Mouse (Mus musculus): Measurements from ENCODE around the gene Gad1. TPM values are rescaled to one million over a fixed set of nuclear protein-coding genes. Genes with fewer than 3 reads are reported as not detected.

Gad1 gene
- polyA plus RNA-seq, 1 experiment = 7.2 TPM

- no peak overlapping the region for H3K9ac ChIP-seq (ENCODE audit: low read depth, poor library complexity, severe bottlenecking)
- no peak for TF ChIP-seq EP300 (IDR thresholded peaks at IDR 0.05; ENCODE audit: insufficient read depth, low read depth, low read length)
- TF ChIP-seq CTCF (IDR thresholded peaks at IDR 0.05; ENCODE audit: low read depth, low read length) = no peak
- no peak for TF ChIP-seq POLR2A (IDR thresholded peaks at IDR 0.05; ENCODE audit: insufficient read depth, low read length)
- peaks cover 2% of the 10 kb centered on the region; the same call in 1 of the 2 replicates for H3K27me3 ChIP-seq (ENCODE audit: control insufficient read depth, insufficient read depth, low read length, poor library complexity, severe bottlenecking)
These were observed 20.8 kb downstream of the Gad1 start for GRCm38 (mm10) chr2:70573544-70574210.

GRCm38 (mm10) chr2:70588200-70588599 is 35.3 kb downstream of the Gad1 start:
- Histone ChIP-seq H3K9me3 (replicated peaks; ENCODE audit: control insufficient read depth, insufficient read depth, low read length, poor library complexity, severe bottlenecking) (no peaks in the 10 kb centered on the region), H3K27me3 (ENCODE audit: control insufficient read depth, insufficient read depth, low read length, poor library complexity, severe bottlenecking) (no peaks in the 10 kb centered on the region), H3K27ac (ENCODE audit: insufficient read depth, low read length) (no peak overlapping the region), H3K36me3 (ENCODE audit: control insufficient read depth, insufficient read depth, low read length, poor library complexity, severe bottlenecking) (no peaks in the 10 kb centered on the region), H3K9ac (ENCODE audit: low read depth, poor library complexity, severe bottlenecking) (no peak overlapping the region), H3K4me1 (ENCODE audit: control insufficient read depth, insufficient read depth, low read length) (no peaks in the 10 kb centered on the region), H3K4me3 (ENCODE audit: low read depth, low read length) (no peak overlapping the region)
- TF ChIP-seq EP300 (IDR thresholded peaks at IDR 0.05; ENCODE audit: insufficient read depth, low read depth, low read length) (no peak), CTCF (IDR thresholded peaks at IDR 0.05; ENCODE audit: low read depth, low read length) (no peak), POLR2A (IDR thresholded peaks at IDR 0.05; ENCODE audit: insufficient read depth, low read length) (no peak)

More at GRCm38 (mm10) chr2:70573544-70574210, 20.8 kb downstream of the Gad1 start:
- H3K36me3 ChIP-seq (ENCODE audit: control insufficient read depth, insufficient read depth, low read length, poor library complexity, severe bottlenecking) = no peaks in the 10 kb centered on the region
- no peaks in the 10 kb centered on the region for H3K9me3 ChIP-seq (replicated peaks; ENCODE audit: control insufficient read depth, insufficient read depth, low read length, poor library complexity, severe bottlenecking)
- H3K4me3 ChIP-seq (ENCODE audit: low read depth, low read length) = no peak overlapping the region
- H3K4me1 ChIP-seq (ENCODE audit: control insufficient read depth, insufficient read depth, low read length) = peaks cover 1% of the 10 kb centered on the region
- no peak overlapping the region for H3K27ac ChIP-seq (ENCODE audit: insufficient read depth, low read length)

GRCm38 (mm10) chr2:70592432-70592831 is 39.6 kb downstream of the Gad1 start:
- H3K4me3 ChIP-seq (ENCODE audit: low read depth, low read length) = no peak overlapping the region
- H3K9me3 ChIP-seq (replicated peaks; ENCODE audit: control insufficient read depth, insufficient read depth, low read length, poor library complexity, severe bottlenecking) = no peaks in the 10 kb centered on the region
- H3K36me3 ChIP-seq (ENCODE audit: control insufficient read depth, insufficient read depth, low read length, poor library complexity, severe bottlenecking) = no peaks in the 10 kb centered on the region
- H3K27me3 ChIP-seq (ENCODE audit: control insufficient read depth, insufficient read depth, low read length, poor library complexity, severe bottlenecking) = no peaks in the 10 kb centered on the region
- H3K27ac ChIP-seq (ENCODE audit: insufficient read depth, low read length) = no peak overlapping the region
- no peaks in the 10 kb centered on the region for H3K4me1 ChIP-seq (ENCODE audit: control insufficient read depth, insufficient read depth, low read length)
- TF ChIP-seq POLR2A (IDR thresholded peaks at IDR 0.05; ENCODE audit: insufficient read depth, low read length) = no peak
- no peak for TF ChIP-seq CTCF (IDR thresholded peaks at IDR 0.05; ENCODE audit: low read depth, low read length)
- TF ChIP-seq EP300 (IDR thresholded peaks at IDR 0.05; ENCODE audit: insufficient read depth, low read depth, low read length) = no peak
- no peak overlapping the region for H3K9ac ChIP-seq (ENCODE audit: low read depth, poor library complexity, severe bottlenecking)

GRCm38 (mm10) chr2:70593670-70594069 is 40.8 kb downstream of the Gad1 start:
- Histone ChIP-seq H3K4me1 (ENCODE audit: control insufficient read depth, insufficient read depth, low read length) (no peaks in the 10 kb centered on the region), H3K9ac (ENCODE audit: low read depth, poor library complexity, severe bottlenecking) (no peak overlapping the region), H3K36me3 (ENCODE audit: control insufficient read depth, insufficient read depth, low read length, poor library complexity, severe bottlenecking) (no peaks in the 10 kb centered on the region), H3K4me3 (ENCODE audit: low read depth, low read length) (no peak overlapping the region), H3K9me3 (replicated peaks; ENCODE audit: control insufficient read depth, insufficient read depth, low read length, poor library complexity, severe bottlenecking) (no peaks in the 10 kb centered on the region), H3K27ac (ENCODE audit: insufficient read depth, low read length) (no peak overlapping the region), H3K27me3 (ENCODE audit: control insufficient read depth, insufficient read depth, low read length, poor library complexity, severe bottlenecking) (no peaks in the 10 kb centered on the region)
- TF ChIP-seq CTCF (IDR thresholded peaks at IDR 0.05; ENCODE audit: low read depth, low read length) (no peak), EP300 (IDR thresholded peaks at IDR 0.05; ENCODE audit: insufficient read depth, low read depth, low read length) (no peak), POLR2A (IDR thresholded peaks at IDR 0.05; ENCODE audit: insufficient read depth, low read length) (no peak)

GRCm38 (mm10) chr2:70595896-70596295 is 43.0 kb downstream of the Gad1 start:
- Histone ChIP-seq H3K9ac (ENCODE audit: low read depth, poor library complexity, severe bottlenecking) (no peak overlapping the region), H3K27me3 (ENCODE audit: control insufficient read depth, insufficient read depth, low read length, poor library complexity, severe bottlenecking) (no peaks in the 10 kb centered on the region), H3K4me1 (ENCODE audit: control insufficient read depth, insufficient read depth, low read length) (no peaks in the 10 kb centered on the region), H3K4me3 (ENCODE audit: low read depth, low read length) (no peak overlapping the region), H3K36me3 (ENCODE audit: control insufficient read depth, insufficient read depth, low read length, poor library complexity, severe bottlenecking) (no peaks in the 10 kb centered on the region), H3K27ac (ENCODE audit: insufficient read depth, low read length) (no peak overlapping the region), H3K9me3 (replicated peaks; ENCODE audit: control insufficient read depth, insufficient read depth, low read length, poor library complexity, severe bottlenecking) (no peaks in the 10 kb centered on the region)
- no peak for TF ChIP-seq EP300 (IDR thresholded peaks at IDR 0.05; ENCODE audit: insufficient read depth, low read depth, low read length)
- no peak for TF ChIP-seq POLR2A (IDR thresholded peaks at IDR 0.05; ENCODE audit: insufficient read depth, low read length)
- no peak for TF ChIP-seq CTCF (IDR thresholded peaks at IDR 0.05; ENCODE audit: low read depth, low read length)

- Histone ChIP-seq H3K9ac (ENCODE audit: low read depth, poor library complexity, severe bottlenecking) (no peak overlapping the region), H3K9me3 (replicated peaks; ENCODE audit: control insufficient read depth, insufficient read depth, low read length, poor library complexity, severe bottlenecking) (no peaks in the 10 kb centered on the region; the same call in 1 of the 2 replicates), H3K27me3 (ENCODE audit: control insufficient read depth, insufficient read depth, low read length, poor library complexity, severe bottlenecking) (no peaks in the 10 kb centered on the region), H3K27ac (ENCODE audit: insufficient read depth, low read length) (no peak overlapping the region), H3K4me1 (ENCODE audit: control insufficient read depth, insufficient read depth, low read length) (no peaks in the 10 kb centered on the region), H3K4me3 (ENCODE audit: low read depth, low read length) (no peak overlapping the region), H3K36me3 (ENCODE audit: control insufficient read depth, insufficient read depth, low read length, poor library complexity, severe bottlenecking) (no peaks in the 10 kb centered on the region)
- TF ChIP-seq CTCF (IDR thresholded peaks at IDR 0.05; ENCODE audit: low read depth, low read length) (no peak), EP300 (IDR thresholded peaks at IDR 0.05; ENCODE audit: insufficient read depth, low read depth, low read length) (no peak), POLR2A (IDR thresholded peaks at IDR 0.05; ENCODE audit: insufficient read depth, low read length) (no peak)
These were observed 56.9 kb downstream of the Gad1 start for GRCm38 (mm10) chr2:70609769-70610168.
